Mouse (Mus musculus) lung, adult 10 weeks (tissue): ENCODE measurements around the gene Olfr1174-ps. TPM values are rescaled to one million over a fixed set of nuclear protein-coding genes. Genes with fewer than 3 reads are reported as not detected.

ENCODE experiments used
- polyA plus RNA-seq: library from polyadenylated mRNA; stranded (reverse); fragments of 350-450 nt; fragmentation: Illumina TruSeq; extraction: RNeasy Lipid Tissue Mini Kit (QIAGEN cat#74804); gene quantifications from one replicate; pipeline ENCODE4 v1.2.3, GENCODE M21; 2014; ENCODE audit warnings: low read depth, low replicate concordance; ENCODE audit not compliant: insufficient read depth

Olfr1174-ps gene
- polyA plus RNA-seq: not detected

GRCm38 (mm10) chr2:88315035-88315434, at the start of gene Olfr1174-ps:
Gene Olfr1174-ps, minus strand, starts transcription at chr2:88315135.

GRCm38 (mm10) chr2:88346392-88346791, 31.5 kb upstream of the Olfr1174-ps start, which contains the start of gene Olfr1177-ps:
Gene Olfr1177-ps, minus strand, starts transcription at chr2:88346492.

GRCm38 (mm10) chr2:88336421-88336820, 21.5 kb upstream of the Olfr1174-ps start, which contains the start of gene Olfr1176:
Gene Olfr1176, plus strand, starts transcription at chr2:88336721.

GRCm38 (mm10) chr2:88327115-88327514, 12.2 kb upstream of the Olfr1174-ps start, which contains the start of gene Olfr1175-ps:
Gene Olfr1175-ps, minus strand, starts transcription at chr2:88327215.

GRCm38 (mm10) chr2:88279775-88280174, 35.2 kb downstream of the Olfr1174-ps start, which contains the start of gene Olfr1173:
Gene Olfr1173, minus strand, starts transcription at chr2:88279875.

Other genes with a start within 250 kb of the Olfr1174-ps start
- not detected for gene Olfr1163, start 243.3 kb downstream of the Olfr1174-ps start, polyA plus RNA-seq
- not detected for gene Olfr1164, start 221.2 kb downstream of the Olfr1174-ps start, polyA plus RNA-seq
- gene Olfr1166, start 186.9 kb downstream of the Olfr1174-ps start, polyA plus RNA-seq: not detected
- not detected for gene Olfr1167, start 159.9 kb downstream of the Olfr1174-ps start, polyA plus RNA-seq
- gene Olfr1168, start 133.3 kb downstream of the Olfr1174-ps start, polyA plus RNA-seq: not detected
- gene Olfr1170, start 86.8 kb downstream of the Olfr1174-ps start, polyA plus RNA-seq: not detected
- not detected for gene Olfr1173, start 35.3 kb downstream of the Olfr1174-ps start, polyA plus RNA-seq
- gene Olfr1175-ps, start 12.1 kb upstream of the Olfr1174-ps start, polyA plus RNA-seq: not detected
- not detected for gene Olfr1176, start 21.6 kb upstream of the Olfr1174-ps start, polyA plus RNA-seq
- gene Olfr1177-ps, start 31.4 kb upstream of the Olfr1174-ps start, polyA plus RNA-seq: not detected
- not detected for gene Olfr1178, start 71.9 kb upstream of the Olfr1174-ps start, polyA plus RNA-seq
- not detected for gene Olfr1179, start 91.3 kb upstream of the Olfr1174-ps start, polyA plus RNA-seq
- not detected for gene Olfr1180, start 104.0 kb upstream of the Olfr1174-ps start, polyA plus RNA-seq
- not detected for gene Olfr1181, start 111.0 kb upstream of the Olfr1174-ps start, polyA plus RNA-seq
- not detected for gene Gm13757, start 134.0 kb upstream of the Olfr1174-ps start, polyA plus RNA-seq
- gene Olfr1183, start 139.7 kb upstream of the Olfr1174-ps start, polyA plus RNA-seq: not detected
- not detected for gene Olfr1184, start 168.5 kb upstream of the Olfr1174-ps start, polyA plus RNA-seq
- gene Olfr1185-ps1, start 178.2 kb upstream of the Olfr1174-ps start, polyA plus RNA-seq: not detected
- not detected for gene Olfr1186, start 203.4 kb upstream of the Olfr1174-ps start, polyA plus RNA-seq
- not detected for gene Olfr1188, start 241.8 kb upstream of the Olfr1174-ps start, polyA plus RNA-seq